ENCODE assay signal across 8 mouse cellular contexts in the genomic region with DNA sequence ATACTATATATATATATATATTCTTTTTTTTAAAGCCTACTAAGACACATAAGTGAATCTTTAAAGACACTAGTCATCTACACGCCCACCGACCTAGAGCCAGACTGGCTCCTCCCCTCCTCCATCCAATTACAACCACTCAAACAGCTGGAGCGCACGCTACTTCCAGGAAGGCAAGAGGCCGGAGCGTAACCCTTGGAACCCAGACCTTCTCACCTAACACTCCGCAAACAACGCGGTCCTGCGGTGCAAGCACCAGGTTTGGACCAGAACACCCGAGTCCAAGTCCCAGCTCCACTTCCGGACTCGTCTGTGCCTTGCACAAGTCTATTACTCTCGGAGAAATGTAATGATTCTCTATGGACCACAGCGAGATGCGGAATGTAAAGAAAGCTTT. TPM values are rescaled to one million over a fixed set of nuclear protein-coding genes. Genes with fewer than 3 reads are reported as not detected.
DNase-seq lines count a peak whose midpoint lies in the region; ATAC-seq and TF ChIP-seq lines count a peak whose summit lies in the region.

No protein-coding gene starts in this region.

- no peak; the same call in 1 of the 2 replicates for ATAC-seq in lung, embryonic 16.5 days (ENCODE audit: low read depth)
- peak; percentile 7; the same call in 1 of the 2 replicates for ATAC-seq in stomach, postnatal 0 days (ENCODE audit: low FRiP score, low TSS enrichment)

- intact Hi-C loops in gastrocnemius, postnatal 14 days (cut with DNase I; ENCODE audit: low total_unique reads) = loop anchor here (5.0 kb wide), 1 partner anchor 42 kb away; no protein-coding TSS in a partner anchor

- no peaks in the 10 kb centered on the region for H3K36me3 ChIP-seq in lung, embryonic 16.5 days (ENCODE audit: control insufficient read depth, insufficient read depth, low read length)
- H3K36me3 ChIP-seq in stomach, postnatal 0 days (ENCODE audit: control insufficient read depth, insufficient read depth, low read length) = 0 out of 2 replicates have a peak, but pooled peaks cover 1% of the 10 kb centered on the region

- DNase-seq in adrenal gland, postnatal 14 days = peak; percentile 34
- no peak for DNase-seq in adrenal gland, postnatal 4 days (ENCODE audit: low spot score in 2 of 2)
- peak; percentile 48 for DNase-seq in thymus, postnatal 14 days
- no peak for DNase-seq in thymus, postnatal 36 days
- DNase-seq in gastrocnemius, postnatal 14 days = peak; percentile 20
- DNase-seq in kidney, adult 8-10 months = peak; percentile 54 to 66
- DNase-seq in stomach, postnatal 0 days (ENCODE audit: low spot score) = no peak

- peak overlapping the region; percentile 93 for H3K27ac ChIP-seq in lung, embryonic 16.5 days (ENCODE audit: low read length)
- H3K27ac ChIP-seq in stomach, postnatal 0 days (replicated peaks) = peak overlapping the region; percentile 93

- under 1% methylated on average over 16 of the region's 16 CpGs for WGBS in lung, embryonic 16.5 days
- WGBS in stomach, postnatal 0 days = 0% methylated on average over 16 of the region's 16 CpGs

- TF ChIP-seq CTCF in stomach, postnatal 0 days (IDR thresholded peaks at IDR 0.05; ENCODE audit: low read depth) = no peak

- H3K27me3 ChIP-seq in lung, embryonic 16.5 days (ENCODE audit: control insufficient read depth, insufficient read depth, low read depth, low read length) = peaks cover 3% of the 10 kb centered on the region; the same call in 1 of the 2 replicates
- H3K27me3 ChIP-seq in stomach, postnatal 0 days (ENCODE audit: control insufficient read depth, insufficient read depth, low read length) = no peaks in the 10 kb centered on the region

- H3K4me1 ChIP-seq in lung, embryonic 16.5 days (replicated peaks; ENCODE audit: control insufficient read depth, insufficient read depth, low read length) = peaks cover 22% of the 10 kb centered on the region
- no peaks in the 10 kb centered on the region for H3K4me1 ChIP-seq in stomach, postnatal 0 days (replicated peaks; ENCODE audit: control insufficient read depth, insufficient read depth)

- peak overlapping the region; percentile 90 for H3K4me2 ChIP-seq in lung, embryonic 16.5 days (ENCODE audit: low read depth, low read length)
- H3K4me2 ChIP-seq in stomach, postnatal 0 days (replicated peaks; ENCODE audit: low read depth) = peak overlapping the region; percentile 76

- H3K9ac ChIP-seq in lung, embryonic 16.5 days (ENCODE audit: low read length) = peak overlapping the region; percentile 85
- H3K9ac ChIP-seq in stomach, postnatal 0 days (ENCODE audit: low read length) = peak overlapping the region; percentile 80

- no peaks in the 10 kb centered on the region for H3K9me3 ChIP-seq in lung, embryonic 16.5 days (ENCODE audit: control insufficient read depth, low read length)
- H3K9me3 ChIP-seq in stomach, postnatal 0 days (ENCODE audit: control insufficient read depth, low read length) = no peaks in the 10 kb centered on the region

- peak overlapping the region; percentile 96 for H3K4me3 ChIP-seq in lung, embryonic 16.5 days (ENCODE audit: low read length)
- H3K4me3 ChIP-seq in stomach, postnatal 0 days (ENCODE audit: low read depth, low read length) = peak overlapping the region; percentile 92

- TF ChIP-seq EP300 in stomach, postnatal 0 days (optimal IDR thresholded peaks at IDR 0.05) = no peak

RNA-seq across cellular contexts. Expression of a gene that starts 0.5 kb away (rescaled TPM):
- 19.9 and 22.2 TPM in 2 replicates for total RNA-seq in adrenal gland, postnatal 14 days (2021)
- 10 to 100 TPM; 34.3 to 44.5 TPM for total RNA-seq in adrenal gland, postnatal 4 days (2021)
- 1 to 10 TPM; 8.0 to 9.1 TPM for total RNA-seq in gastrocnemius, postnatal 14 days (2021)
- polyA plus RNA-seq in lung, embryonic 16.5 days (2015; fragmentation: Nextera tagmentation; extraction: Ambion mirVana) = 30.2 and 31.8 TPM in 2 replicates
- polyA plus RNA-seq in stomach, postnatal 0 days (2015; fragmentation: Nextera tagmentation; extraction: Ambion mirVana) = 10.2 and 11.7 TPM in 2 replicates

RNA-seq across cellular contexts. Expression of a gene that starts 1.1 kb away (rescaled TPM):
- total RNA-seq in adrenal gland, postnatal 14 days (2021) = 13.9 and 20.0 TPM in 2 replicates
- total RNA-seq in adrenal gland, postnatal 4 days (2021) = 10 to 100 TPM; 21.6 to 22.4 TPM
- 10 to 100 TPM; 14.8 to 17.4 TPM for total RNA-seq in gastrocnemius, postnatal 14 days (2021)
- 13.8 and 14.5 TPM in 2 replicates for polyA plus RNA-seq in lung, embryonic 16.5 days (2015; fragmentation: Nextera tagmentation; extraction: Ambion mirVana)
- polyA plus RNA-seq in stomach, postnatal 0 days (2015; fragmentation: Nextera tagmentation; extraction: Ambion mirVana) = 21.3 and 23.5 TPM in 2 replicates

RNA-seq across cellular contexts. Expression of a gene that starts 47.1 kb away (rescaled TPM):
- 31.4 and 31.8 TPM in 2 replicates for total RNA-seq in adrenal gland, postnatal 14 days (2021)
- total RNA-seq in adrenal gland, postnatal 4 days (2021) = 10 to 100 TPM; 43.4 to 48.4 TPM
- 10 to 100 TPM; 18.0 to 21.3 TPM for total RNA-seq in gastrocnemius, postnatal 14 days (2021)
- polyA plus RNA-seq in lung, embryonic 16.5 days (2015; fragmentation: Nextera tagmentation; extraction: Ambion mirVana) = 82.3 and 84.4 TPM in 2 replicates
- polyA plus RNA-seq in stomach, postnatal 0 days (2015; fragmentation: Nextera tagmentation; extraction: Ambion mirVana) = 37.4 and 42.0 TPM in 2 replicates

RNA-seq across cellular contexts. Expression of a gene that starts 47.2 kb away (rescaled TPM):
- total RNA-seq in adrenal gland, postnatal 14 days (2021) = 23.9 and 25.4 TPM in 2 replicates
- 10 to 100 TPM; 30.1 to 33.8 TPM for total RNA-seq in adrenal gland, postnatal 4 days (2021)
- total RNA-seq in gastrocnemius, postnatal 14 days (2021) = 10 to 100 TPM; 12.0 to 16.8 TPM
- polyA plus RNA-seq in lung, embryonic 16.5 days (2015; fragmentation: Nextera tagmentation; extraction: Ambion mirVana) = 60.0 and 65.9 TPM in 2 replicates
- 46.4 and 47.2 TPM in 2 replicates for polyA plus RNA-seq in stomach, postnatal 0 days (2015; fragmentation: Nextera tagmentation; extraction: Ambion mirVana)

RNA-seq across cellular contexts. Expression of a gene that starts 55.4 kb away (rescaled TPM):
- 0.68 and 0.82 TPM in 2 replicates for total RNA-seq in adrenal gland, postnatal 14 days (2021)
- total RNA-seq in adrenal gland, postnatal 4 days (2021) = 1 to 10 TPM in 1 of 2 experiments, under 1 TPM in 1; 0.36 to 2.8 TPM
- 100 to 1,000 TPM; 113 to 188 TPM for total RNA-seq in gastrocnemius, postnatal 14 days (2021)
- polyA plus RNA-seq in lung, embryonic 16.5 days (2015; fragmentation: Nextera tagmentation; extraction: Ambion mirVana) = 0.28 and 0.84 TPM in 2 replicates
- 0.11 and 0.12 TPM in 2 replicates for polyA plus RNA-seq in stomach, postnatal 0 days (2015; fragmentation: Nextera tagmentation; extraction: Ambion mirVana)

Comparison
In these comparisons a context has a peak if more than half of its experiments do, and no peak if none do; other contexts are left out.
1. DNase-seq: peak in adrenal gland, postnatal 14 days (single experiment), thymus, postnatal 14 days (single experiment), gastrocnemius, postnatal 14 days (single experiment) and kidney, adult 8-10 months (2 of 2); none in adrenal gland, postnatal 4 days (0 of 2), thymus, postnatal 36 days (0 of 2) and stomach, postnatal 0 days (single experiment).